Mouse (Mus musculus): ENCODE results near the gene Mroh2b.

- TF ChIP-seq CTCF (IDR thresholded peaks at IDR 0.05) (no peak), EP300 (IDR thresholded peaks at IDR 0.05) (no peak)
These were observed 3.6 kb upstream of the Mroh2b start for GRCm38 (mm10) chr15:4894962-4895361.
